ENCODE assay signal across 8 mouse cellular contexts in the genomic region with DNA sequence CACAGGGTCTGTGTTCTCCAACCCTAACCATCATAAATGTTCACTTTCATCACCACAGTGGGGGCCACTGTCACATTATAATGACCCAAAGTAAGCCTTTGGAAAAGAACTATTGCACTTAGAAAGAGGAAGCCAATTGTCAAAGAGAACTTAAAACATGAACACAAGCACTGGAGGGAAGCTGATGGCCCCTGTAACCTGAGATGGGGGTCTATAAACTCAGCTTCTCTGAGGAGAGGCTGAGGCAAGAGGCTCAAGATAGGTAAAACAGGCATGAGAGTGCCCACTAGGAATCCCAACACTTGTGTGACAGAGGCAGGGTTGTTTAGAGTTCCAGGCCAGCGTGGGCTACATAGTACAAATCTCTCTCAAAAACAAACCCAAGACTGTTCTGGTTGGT. TPM values are rescaled to one million over a fixed set of nuclear protein-coding genes. Genes with fewer than 3 reads are reported as not detected.
DNase-seq lines count a peak whose midpoint lies in the region; ATAC-seq lines count a peak whose summit lies in the region.

No protein-coding gene starts in this region.

- peak overlapping the region; percentile 92 for H3K27ac ChIP-seq in kidney, embryonic 14.5 days (ENCODE audit: low read depth, low read length)
- H3K27ac ChIP-seq in hindbrain, embryonic 11.5 days (ENCODE audit: low read depth, low read length), result peak overlapping the region; percentile 88
- peak overlapping the region; percentile 93 for H3K27ac ChIP-seq in midbrain, embryonic 13.5 days

- H3K4me3 ChIP-seq in kidney, embryonic 14.5 days (ENCODE audit: low read length), result peak overlapping the region; percentile 59
- peak overlapping the region; percentile 58; the same call in 1 of the 2 replicates for H3K4me3 ChIP-seq in hindbrain, embryonic 11.5 days (ENCODE audit: low read depth, low read length)
- peak overlapping the region; percentile 66 for H3K4me3 ChIP-seq in midbrain, embryonic 13.5 days (replicated peaks)

- H3K4me2 ChIP-seq in kidney, embryonic 14.5 days (replicated peaks; ENCODE audit: low read depth, low read length), result peak overlapping the region; percentile 56
- H3K4me2 ChIP-seq in hindbrain, embryonic 11.5 days (replicated peaks; ENCODE audit: low read depth, low read length), result peak overlapping the region; percentile 58; the same call in 1 of the 2 replicates
- peak overlapping the region; percentile 59 for H3K4me2 ChIP-seq in midbrain, embryonic 13.5 days (replicated peaks)

- 0 out of 2 replicates have a peak, but pooled peaks cover 5% of the 10 kb centered on the region for H3K4me1 ChIP-seq in kidney, embryonic 14.5 days (ENCODE audit: control insufficient read depth, insufficient read depth, low read length)
- no peaks in the 10 kb centered on the region for H3K4me1 ChIP-seq in hindbrain, embryonic 11.5 days (replicated peaks; ENCODE audit: control insufficient read depth, insufficient read depth, low read length)
- peaks cover 9% of the 10 kb centered on the region for H3K4me1 ChIP-seq in midbrain, embryonic 13.5 days (replicated peaks)

- no peak for DNase-seq in kidney, postnatal 10 days
- DNase-seq in embryo, embryonic 11.5 days (ENCODE audit: low read depth, low spot score), result peak; percentile 14
- no peak for DNase-seq in hindbrain, embryonic 11.5 days (ENCODE audit: low spot score)
- no peak for DNase-seq in layer of hippocampus, adult 9-11 months
- DNase-seq in left cerebral cortex, adult 11 months (ENCODE audit: low spot score), result no peak
- no peak for DNase-seq in testis, postnatal 14 days (ENCODE audit: low spot score)

- peak overlapping the region; percentile 79; the same call in 1 of the 2 replicates for H3K9ac ChIP-seq in kidney, embryonic 14.5 days (ENCODE audit: low read depth, low read length)
- no peak overlapping the region; the same call in 1 of the 2 replicates for H3K9ac ChIP-seq in hindbrain, embryonic 11.5 days (ENCODE audit: low read depth, low read length)
- peak overlapping the region; percentile 73; the same call in 1 of the 2 replicates for H3K9ac ChIP-seq in midbrain, embryonic 13.5 days (replicated peaks)

- WGBS in kidney, embryonic 14.5 days, result 23% methylated on average over 1 of the region's 1 CpGs
- 79% methylated on average over 1 of the region's 1 CpGs for WGBS in hindbrain, embryonic 11.5 days
- WGBS in midbrain, embryonic 13.5 days, result 61% methylated on average over 1 of the region's 1 CpGs

- no peaks in the 10 kb centered on the region for H3K9me3 ChIP-seq in kidney, embryonic 14.5 days (ENCODE audit: control insufficient read depth, low read length)
- no peaks in the 10 kb centered on the region for H3K9me3 ChIP-seq in hindbrain, embryonic 11.5 days (ENCODE audit: control insufficient read depth, low read length)
- no peaks in the 10 kb centered on the region for H3K9me3 ChIP-seq in midbrain, embryonic 13.5 days

- peak; percentile 33; the same call in 1 of the 2 replicates for ATAC-seq in kidney, embryonic 14.5 days (ENCODE audit: low FRiP score, low TSS enrichment)
- ATAC-seq in hindbrain, embryonic 11.5 days (ENCODE audit: low FRiP score), result no peak; the same call in 1 of the 2 replicates
- no peak for ATAC-seq in midbrain, embryonic 13.5 days

- no peaks in the 10 kb centered on the region for H3K27me3 ChIP-seq in kidney, embryonic 14.5 days (ENCODE audit: control insufficient read depth, insufficient read depth, low read length)
- H3K27me3 ChIP-seq in hindbrain, embryonic 11.5 days (ENCODE audit: control insufficient read depth, insufficient read depth, low read length), result no peaks in the 10 kb centered on the region
- H3K27me3 ChIP-seq in midbrain, embryonic 13.5 days, result no peaks in the 10 kb centered on the region

- no peaks in the 10 kb centered on the region for H3K36me3 ChIP-seq in kidney, embryonic 14.5 days (ENCODE audit: control insufficient read depth, insufficient read depth, low read length)
- H3K36me3 ChIP-seq in hindbrain, embryonic 11.5 days (ENCODE audit: control insufficient read depth, insufficient read depth, low read length), result no peaks in the 10 kb centered on the region
- H3K36me3 ChIP-seq in midbrain, embryonic 13.5 days, result no peaks in the 10 kb centered on the region

RNA-seq across cellular contexts. Expression of gene Atg10, which starts 0.7 kb away (rescaled TPM):
- polyA plus RNA-seq in kidney, embryonic 14.5 days (2014; fragmentation: Nextera tagmentation; extraction: Ambion mirVana), result 15.3 and 16.9 TPM in 2 replicates
- 16.6 and 17.3 TPM in 2 replicates for polyA plus RNA-seq in hindbrain, embryonic 11.5 days (2014; fragmentation: Nextera tagmentation; extraction: Ambion mirVana)
- polyA plus RNA-seq in midbrain, embryonic 13.5 days (2015; fragmentation: Nextera tagmentation; extraction: Ambion mirVana), result 18.3 and 19.4 TPM in 2 replicates
